Mouse (Mus musculus) right cerebral cortex, postnatal 4 days (tissue): ENCODE data around the gene Dip2b.

ENCODE experiments used
- DNase-seq: peaks from one replicate; pipeline ENCODE4 v3.0.0-alpha.2; 2022

Dip2b gene

DNA sequence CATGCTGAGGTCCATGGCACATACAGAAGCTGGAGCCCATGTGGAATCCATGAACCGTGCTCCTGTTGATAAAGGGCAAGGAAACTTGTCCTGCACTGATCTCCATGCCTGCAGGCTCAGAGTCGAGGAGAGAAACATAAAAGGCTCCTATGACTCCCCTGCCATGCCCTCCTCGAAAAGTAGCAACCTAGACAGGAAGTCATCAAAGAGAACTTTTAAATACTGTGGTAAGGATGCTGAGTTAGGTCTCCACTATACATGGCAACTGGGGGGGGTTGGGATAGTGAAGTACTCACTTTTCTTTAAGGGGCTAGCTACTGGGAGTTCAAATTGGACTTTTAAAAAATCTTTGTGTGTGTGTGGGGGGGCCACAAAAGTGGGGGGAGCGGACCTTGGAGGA, 102.0 kb downstream of the Dip2b start:
- no peak for DNase-seq

DNA sequence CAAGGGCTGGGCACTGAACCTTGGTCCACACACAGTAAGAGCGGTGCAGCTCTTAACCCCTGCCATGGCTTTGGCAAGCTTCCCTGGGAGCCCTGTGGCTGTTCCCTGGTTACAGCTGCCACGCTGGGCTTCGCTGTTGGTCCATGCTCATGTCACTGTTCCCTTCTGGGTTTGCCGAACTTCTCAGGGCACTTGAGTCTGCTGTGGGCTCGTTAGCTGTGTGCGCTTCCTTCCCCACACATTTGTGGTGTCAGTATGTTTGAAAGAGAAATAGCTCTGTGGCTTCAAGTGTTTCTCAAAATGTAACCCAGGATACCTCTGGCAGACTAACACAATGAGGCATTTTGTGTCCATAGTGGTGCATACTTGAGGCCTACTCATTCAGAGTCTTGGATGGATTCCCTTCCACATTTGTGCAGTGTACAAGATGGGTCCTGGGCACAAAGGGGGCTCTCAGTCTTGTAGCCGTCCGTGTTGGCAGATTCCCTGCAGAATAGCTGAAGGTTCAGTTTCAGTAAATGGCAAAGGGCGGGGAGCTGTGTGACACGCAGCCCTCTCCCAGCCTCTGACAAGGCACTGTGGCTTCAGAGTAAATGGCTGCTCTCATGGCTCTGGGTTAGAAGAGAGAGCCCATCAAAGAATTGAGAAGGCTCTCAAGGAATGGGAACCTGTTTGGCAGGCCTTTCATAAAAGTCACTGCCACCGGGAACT, 104.8 kb downstream of the Dip2b start:
- peak; percentile 54 for DNase-seq

GRCm38 (mm10) chr15:100144854-100145824, 106.7 kb downstream of the Dip2b start:
- DNase-seq = no peak

DNA sequence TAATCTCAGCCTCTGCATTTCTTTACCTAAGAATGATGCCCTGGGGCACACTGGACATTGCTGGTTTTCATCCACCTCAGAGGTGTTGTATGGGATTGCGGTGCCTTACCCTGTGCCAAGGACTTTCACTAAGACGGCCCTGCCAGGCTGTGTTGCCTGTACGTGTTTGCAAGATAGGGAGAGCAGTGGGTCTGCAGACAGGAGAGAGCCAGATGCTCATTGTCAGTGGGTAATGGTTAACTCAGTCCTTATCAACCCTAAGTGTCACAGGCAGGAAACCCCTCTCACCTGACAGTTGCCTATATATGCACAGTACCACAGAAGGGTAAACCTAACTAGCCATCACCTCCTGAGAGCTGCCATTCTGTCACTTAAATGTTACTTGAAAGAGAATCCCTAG, 107.5 kb downstream of the Dip2b start:
- no peak for DNase-seq

GRCm38 (mm10) chr15:100150593-100150992, 112.1 kb downstream of the Dip2b start:
- DNase-seq = no peak

GRCm38 (mm10) chr15:100152321-100152720, 113.9 kb downstream of the Dip2b start:
- DNase-seq = no peak

DNA sequence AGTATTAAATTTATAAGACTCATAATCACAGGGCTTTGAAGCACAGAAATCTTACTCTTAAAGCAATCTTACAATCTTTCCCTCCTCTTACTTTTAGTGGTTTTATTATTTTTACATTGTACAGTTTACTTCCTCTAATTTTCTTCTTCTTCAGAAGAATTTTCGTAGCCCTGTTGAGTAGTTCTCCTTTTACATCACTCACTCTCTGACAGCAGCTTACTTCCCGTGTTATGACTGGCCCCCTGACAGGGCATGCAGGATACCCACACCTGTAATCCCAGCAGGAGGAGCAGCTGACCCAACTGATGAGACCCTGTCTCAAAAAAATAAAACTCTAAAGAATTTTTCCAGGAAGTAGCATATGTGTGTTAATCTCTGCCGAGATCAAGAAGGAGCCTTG, 114.6 kb downstream of the Dip2b start:
- DNase-seq = no peak

DNA sequence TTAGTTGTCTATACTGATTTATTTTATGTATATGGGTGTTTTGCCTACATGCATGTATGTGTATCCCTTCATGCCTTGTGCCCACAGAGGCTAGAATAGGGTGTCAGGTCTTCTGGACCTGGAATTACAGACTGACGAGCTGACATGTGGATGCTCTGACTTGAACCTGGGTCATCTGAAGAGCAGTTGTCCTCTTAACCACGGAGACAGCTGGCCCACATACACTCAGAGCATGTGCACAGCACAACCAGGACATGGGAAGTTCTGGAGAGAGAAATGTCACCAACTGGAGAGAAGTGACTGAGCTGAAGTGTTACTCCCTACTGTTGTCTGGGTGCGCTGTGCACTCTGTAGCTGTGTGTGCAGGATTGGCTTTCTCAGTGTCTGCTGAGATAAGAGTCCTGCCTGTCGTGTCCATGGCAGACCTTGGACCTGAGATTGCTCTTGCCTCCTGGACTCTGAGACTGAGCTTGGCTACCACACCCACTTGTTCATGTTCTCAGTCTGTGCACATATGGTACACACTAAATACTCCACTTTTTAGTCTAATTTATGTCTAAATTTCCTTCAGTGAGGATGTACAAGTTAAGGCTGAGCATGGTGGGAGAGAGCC, 117.7 kb downstream of the Dip2b start:
- no peak for DNase-seq

GRCm38 (mm10) chr15:100156781-100157470, 118.5 kb downstream of the Dip2b start:
- DNase-seq = no peak

- DNase-seq = no peak
Observed at GRCm38 (mm10) chr15:100158985-100159384, 120.5 kb downstream of the Dip2b start.

DNA sequence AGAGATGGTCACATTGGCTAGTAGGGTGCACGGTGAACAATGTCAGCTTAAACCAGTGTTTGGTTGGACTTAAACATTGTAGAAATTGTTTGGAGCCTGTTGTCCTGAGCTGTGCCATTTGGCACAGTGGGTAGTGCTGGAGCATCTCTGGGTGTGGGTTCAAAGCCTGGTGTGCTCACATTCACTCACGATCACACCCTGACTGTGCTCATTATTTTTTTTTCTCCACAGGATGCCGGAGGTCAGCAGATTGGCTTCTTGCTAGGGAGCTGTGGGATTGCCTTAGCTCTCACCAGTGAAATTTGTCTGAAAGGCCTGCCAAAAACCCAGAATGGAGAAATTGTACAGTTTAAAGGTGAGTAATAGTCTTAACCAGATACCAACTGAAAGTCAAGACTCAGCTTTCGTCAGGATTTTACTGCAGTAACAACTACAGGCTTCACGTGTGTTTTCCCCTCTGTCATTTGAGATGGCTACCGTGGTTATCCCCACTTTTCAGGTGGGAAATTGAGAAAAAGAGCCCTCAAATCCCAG, 123.3 kb downstream of the Dip2b start:
- no peak for DNase-seq

DNA sequence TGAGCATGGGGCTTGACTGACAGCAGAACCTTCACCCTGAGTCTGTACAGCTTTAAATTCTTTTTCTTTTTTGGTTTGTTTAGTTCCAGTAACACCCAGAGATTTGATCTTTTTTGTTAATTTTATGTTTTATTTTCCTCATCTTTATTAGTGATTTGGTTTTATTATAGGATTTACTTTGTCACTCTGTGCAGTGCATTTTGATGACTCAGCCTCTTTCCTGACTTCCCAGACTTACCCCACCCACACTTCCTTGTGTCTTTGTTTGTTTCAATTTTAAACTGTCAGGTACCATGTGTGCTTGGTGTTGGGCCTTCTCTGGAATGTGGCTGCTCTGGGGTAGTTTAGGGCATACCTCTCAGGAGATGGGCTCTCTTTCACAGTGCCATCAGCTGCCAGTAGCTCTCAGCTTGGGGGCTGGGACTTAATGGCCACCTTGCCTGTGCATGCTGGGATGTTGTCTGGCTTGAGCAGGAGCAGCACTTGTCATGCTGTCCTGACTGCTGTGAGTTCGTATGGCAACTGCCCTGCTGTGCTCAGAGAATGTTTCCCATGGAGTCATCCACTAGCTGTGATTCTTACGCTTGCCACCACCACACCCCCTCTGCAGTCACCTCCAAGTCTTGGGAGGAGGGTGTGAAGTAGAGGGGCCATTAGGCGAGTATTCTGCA, 125.1 kb downstream of the Dip2b start:
- no peak for DNase-seq

- no peak for DNase-seq
Observed at GRCm38 (mm10) chr15:100166464-100166863, 128.0 kb downstream of the Dip2b start.

DNA sequence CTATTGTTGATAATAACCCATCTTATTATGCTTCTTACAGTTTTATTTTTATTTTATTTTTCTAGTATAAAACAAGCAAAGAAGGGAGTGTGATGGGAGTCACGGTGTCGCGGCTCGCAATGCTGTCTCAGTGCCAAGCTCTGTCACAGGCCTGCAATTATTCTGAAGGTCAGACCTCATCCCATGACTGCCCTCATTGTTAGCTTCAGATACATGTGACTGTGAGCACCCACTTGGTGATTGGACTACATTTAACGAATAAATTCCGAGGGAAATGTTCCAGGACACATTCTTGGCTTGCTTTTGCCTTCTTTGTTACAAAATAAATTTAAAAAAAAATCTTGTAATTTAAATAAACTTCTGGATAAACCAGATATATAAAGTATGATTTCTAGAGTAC, 129.3 kb downstream of the Dip2b start:
- DNase-seq = no peak

- no peak for DNase-seq
Observed at GRCm38 (mm10) chr15:100168191-100168606, 129.7 kb downstream of the Dip2b start.

DNA sequence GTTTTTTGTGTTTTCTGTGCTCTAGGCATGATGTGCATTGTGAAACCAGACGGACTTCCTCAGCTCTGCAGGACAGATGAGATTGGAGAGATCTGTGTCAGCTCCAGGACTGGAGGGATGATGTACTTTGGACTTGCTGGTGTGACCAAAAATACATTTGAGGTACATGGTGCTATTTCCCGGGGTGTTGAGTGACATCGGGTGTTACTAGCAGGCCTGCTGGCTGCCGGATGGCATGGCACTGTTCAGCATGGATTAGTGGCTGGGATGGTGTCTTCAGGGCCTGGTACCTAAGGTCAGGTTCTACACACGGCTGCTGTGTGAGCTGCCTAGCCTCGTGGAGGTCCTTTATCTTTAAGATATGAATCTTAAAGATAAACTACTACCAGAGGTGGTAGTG, 136.7 kb downstream of the Dip2b start:
- DNase-seq = no peak

DNA sequence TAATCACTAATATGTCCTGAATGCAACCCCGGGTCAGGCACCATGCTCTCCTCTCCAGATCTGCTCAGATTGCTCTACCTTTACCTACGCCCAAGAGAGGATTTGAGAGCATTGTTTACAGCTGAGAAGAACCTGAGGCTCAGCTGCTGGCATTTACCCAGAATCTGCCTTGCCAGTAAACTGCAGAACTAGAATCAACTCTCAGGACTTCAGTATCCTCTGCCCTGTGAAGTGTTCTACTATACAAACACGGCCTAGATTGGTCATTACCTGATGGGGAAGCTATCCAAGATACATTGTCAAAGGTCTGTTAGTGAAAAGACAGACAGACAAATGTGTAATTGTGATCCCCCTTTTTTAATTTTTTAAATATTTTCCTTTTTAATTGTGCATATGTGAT, 138.7 kb downstream of the Dip2b start:
- no peak for DNase-seq

DNA sequence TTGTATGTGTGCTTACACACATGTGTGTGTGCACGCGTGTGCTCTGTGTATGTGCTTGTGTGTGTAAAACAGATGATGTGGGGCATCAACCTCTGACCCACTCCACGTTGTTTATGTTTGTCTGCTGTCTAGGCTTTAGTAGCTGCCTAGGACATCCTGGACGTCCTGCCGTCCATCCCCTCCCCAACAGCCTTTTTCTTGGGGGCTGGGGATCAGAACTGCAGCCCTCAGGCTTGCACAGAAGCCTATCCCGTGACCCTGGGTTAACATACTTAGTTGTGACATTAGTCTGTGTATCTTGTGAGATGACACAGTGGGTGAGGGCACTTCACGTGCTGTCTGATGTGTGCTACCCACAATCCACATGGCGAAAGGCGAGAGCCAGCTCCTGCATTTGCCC, 139.1 kb downstream of the Dip2b start:
- DNase-seq = no peak

- DNase-seq = no peak
Observed at GRCm38 (mm10) chr15:100178487-100178886, 140.0 kb downstream of the Dip2b start.

DNA sequence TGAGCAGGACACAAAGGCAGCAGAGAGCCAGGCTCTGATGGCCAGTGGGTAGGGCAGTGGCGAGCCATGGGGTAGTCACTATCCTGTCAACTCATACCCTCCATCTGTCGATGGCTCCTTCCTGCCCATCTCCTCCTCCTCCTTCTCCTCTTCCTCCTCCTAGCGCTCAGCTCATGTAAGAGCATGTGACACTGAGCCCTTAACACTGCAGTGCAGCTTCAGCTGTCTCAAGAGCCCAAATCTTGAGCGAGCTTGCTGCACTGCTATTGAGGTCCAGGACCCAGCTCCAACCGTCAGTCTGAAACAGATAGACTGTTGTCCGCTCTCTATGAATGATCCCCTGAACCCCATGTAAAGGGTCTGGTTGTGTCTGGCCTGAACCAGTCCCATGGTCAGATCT, 141.2 kb downstream of the Dip2b start:
- DNase-seq = no peak

- no peak for DNase-seq
Observed at GRCm38 (mm10) chr15:100180221-100180620, 141.8 kb downstream of the Dip2b start.

GRCm38 (mm10) chr15:100181841-100182240, 143.4 kb downstream of the Dip2b start:
- DNase-seq = no peak
